Mouse (Mus musculus) bone marrow macrophage, adult 2 months (primary cell): ENCODE data around the gene Olfr1500.

Source experiments
- CTCF ChIP-seq: IDR thresholded peaks from 2 replicates; pipeline ENCODE4 v1.5.1; 2012; ENCODE audit warnings: low read depth, mild to moderate bottlenecking, low read length, moderate library complexity
- POLR2A ChIP-seq: IDR thresholded peaks from 2 replicates; pipeline ENCODE4 v1.6.1; 2012; ENCODE audit warnings: mild to moderate bottlenecking, low read depth, low read length, borderline replicate concordance

- TF ChIP-seq POLR2A (no peak), CTCF (no peak)
These were observed 1.8 kb downstream of the Olfr1500 start for GRCm38 (mm10) chr19:13828447-13828846.
